Mouse (Mus musculus): ENCODE results near the gene Rcan1.

Gene Rcan1

GRCm38 (mm10) chr16:92468459-92468858, 2.2 kb downstream of the Rcan1 start:
- DNase-seq (ENCODE audit: low read depth): no peak

- no peak for DNase-seq (ENCODE audit: low read depth)
Observed at GRCm38 (mm10) chr16:92467041-92467440, 3.6 kb downstream of the Rcan1 start.

- DNase-seq (ENCODE audit: low read depth): peak; percentile 97
Observed at GRCm38 (mm10) chr16:92465642-92466526, 4.8 kb downstream of the Rcan1 start.

GRCm38 (mm10) chr16:92465226-92465625, 5.4 kb downstream of the Rcan1 start:
- DNase-seq (ENCODE audit: low read depth): no peak

GRCm38 (mm10) chr16:92464390-92464972, 6.2 kb downstream of the Rcan1 start:
- DNase-seq (ENCODE audit: low read depth): no peak

GRCm38 (mm10) chr16:92461412-92461811, 9.3 kb downstream of the Rcan1 start:
- DNase-seq (ENCODE audit: low read depth): no peak

GRCm38 (mm10) chr16:92457594-92457993, 13.1 kb downstream of the Rcan1 start:
- DNase-seq (ENCODE audit: low read depth): no peak

GRCm38 (mm10) chr16:92455969-92456368, 14.7 kb downstream of the Rcan1 start:
- DNase-seq (ENCODE audit: low read depth): no peak

DNA sequence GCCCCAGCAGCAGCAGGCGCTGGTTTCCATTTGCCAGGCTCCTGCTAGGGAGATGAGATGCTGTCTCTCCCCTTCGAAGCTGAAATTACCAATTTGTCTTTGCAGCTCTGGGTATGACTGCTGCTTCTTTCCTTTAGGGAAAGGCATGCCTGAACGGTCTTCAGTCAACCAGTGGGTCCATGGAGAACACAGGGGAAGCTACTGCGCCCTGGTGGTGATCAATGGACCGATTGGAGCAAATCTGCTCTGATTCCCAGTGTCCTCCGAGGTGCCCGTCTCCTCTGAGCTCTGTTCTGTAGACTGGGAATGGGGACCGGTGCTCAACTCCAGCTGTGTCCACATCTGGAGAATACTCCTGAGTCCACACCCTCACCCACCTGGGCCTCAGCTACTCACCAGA, 15.2 kb downstream of the Rcan1 start:
- DNase-seq (ENCODE audit: low read depth): no peak

GRCm38 (mm10) chr16:92454495-92454894, 16.2 kb downstream of the Rcan1 start:
- DNase-seq (ENCODE audit: low read depth): no peak

DNA sequence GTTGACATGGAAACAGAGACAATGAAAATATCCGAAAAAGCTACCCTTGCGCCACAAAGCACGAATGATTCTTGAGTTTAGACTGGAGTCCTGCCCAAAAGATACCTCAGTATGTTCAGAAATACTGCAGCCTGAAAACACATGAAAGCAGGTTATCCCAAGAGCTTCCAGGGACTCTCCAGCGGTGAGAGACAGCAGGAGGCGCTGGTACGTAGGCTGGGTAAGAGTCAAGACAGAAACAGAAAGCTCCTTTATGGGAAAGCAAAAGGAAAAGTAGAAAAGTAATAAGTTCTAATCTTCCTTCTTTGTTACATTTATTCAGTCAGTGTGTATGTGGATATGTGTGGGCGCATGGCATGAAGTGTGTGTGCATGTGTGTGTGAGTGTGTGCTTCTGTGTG, 16.7 kb downstream of the Rcan1 start:
- no peak for DNase-seq (ENCODE audit: low read depth)

DNA sequence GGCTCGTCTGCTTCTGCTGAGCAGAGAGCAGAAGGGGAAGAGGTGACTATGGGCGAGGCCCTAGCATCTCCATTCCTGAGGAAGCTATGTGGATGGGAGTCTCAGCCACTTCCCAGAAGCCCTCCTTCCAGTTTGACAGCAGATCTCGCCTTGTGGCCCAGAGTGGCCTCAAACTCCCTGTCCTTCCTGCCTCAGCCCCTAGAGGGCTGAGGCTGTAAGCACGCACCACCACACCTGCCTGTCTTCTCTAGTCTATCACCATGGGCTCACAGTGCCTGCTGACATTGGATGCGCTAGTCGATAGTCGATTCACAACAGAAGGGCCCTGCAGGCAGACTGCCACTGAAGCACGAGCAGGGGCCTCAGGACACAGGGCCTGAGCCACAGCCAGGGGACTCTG, 18.1 kb downstream of the Rcan1 start:
- no peak for DNase-seq (ENCODE audit: low read depth)

DNA sequence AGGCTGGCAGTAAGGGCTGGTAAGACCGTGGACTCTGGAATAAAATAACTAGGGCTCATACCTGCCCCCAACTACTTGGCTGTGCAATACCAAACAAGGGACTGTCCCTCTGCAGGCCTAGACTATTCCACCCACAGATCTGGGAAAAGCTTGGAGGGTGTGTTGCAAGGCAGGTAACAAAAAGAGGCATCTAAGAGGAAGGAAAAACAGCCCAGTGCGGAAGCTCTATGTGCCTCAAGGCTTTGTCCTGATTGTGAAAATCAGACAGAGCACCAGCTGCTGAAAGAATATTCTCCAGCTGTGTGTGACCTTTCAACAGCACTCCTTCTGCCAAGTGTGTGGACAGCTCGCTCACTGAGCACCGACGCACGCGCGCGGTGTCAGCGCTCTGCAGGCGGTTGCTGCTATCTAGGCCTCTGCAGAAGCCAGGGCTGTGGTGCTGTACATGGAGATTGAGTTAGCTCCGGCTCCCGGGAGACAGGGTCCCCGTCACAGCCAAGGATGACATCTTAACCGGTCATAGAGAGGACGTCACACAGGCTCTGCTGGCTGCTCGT, 19.1 kb downstream of the Rcan1 start:
- DNase-seq (ENCODE audit: low read depth): no peak

GRCm38 (mm10) chr16:92450331-92450730, 20.3 kb downstream of the Rcan1 start:
- no peak for DNase-seq (ENCODE audit: low read depth)

DNA sequence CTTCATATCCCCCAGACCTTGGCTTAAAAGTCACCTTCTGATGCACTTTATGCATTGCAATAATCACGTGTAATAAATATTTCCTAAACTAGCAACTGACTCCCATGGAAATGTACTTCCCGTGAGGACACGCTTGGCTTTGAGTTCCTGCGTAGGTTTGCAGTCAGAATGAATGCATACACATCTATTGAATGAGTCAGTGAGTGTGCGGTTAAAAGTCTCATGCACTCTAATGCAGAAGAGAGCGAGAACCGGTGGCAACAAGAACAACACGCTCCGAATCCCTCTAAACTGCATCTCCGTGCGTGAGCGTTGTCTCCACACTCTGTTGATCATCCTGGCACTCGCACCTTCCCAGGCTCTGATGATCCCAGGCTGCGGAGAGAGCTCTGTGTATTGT, 21.6 kb downstream of the Rcan1 start:
- DNase-seq (ENCODE audit: low read depth): no peak

DNA sequence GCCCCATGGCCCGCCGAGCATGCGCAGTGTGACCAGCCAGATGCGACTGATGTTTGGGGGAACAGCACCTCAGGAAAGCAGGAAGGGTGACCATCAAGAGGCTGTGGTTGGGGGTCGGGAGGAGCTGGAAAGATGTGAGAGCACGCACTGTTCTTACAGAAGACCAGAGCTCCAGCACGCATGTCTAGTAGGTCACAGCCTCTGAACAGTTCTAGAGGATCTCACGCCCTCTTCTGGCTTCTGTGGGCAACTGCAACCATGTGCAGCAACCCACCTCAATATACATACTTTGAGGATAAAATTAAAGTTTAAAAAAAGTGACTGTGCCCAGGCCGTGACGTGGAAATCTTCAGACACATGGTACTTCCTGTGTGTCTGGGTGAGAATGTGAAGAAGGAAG, 25.3 kb downstream of the Rcan1 start:
- DNase-seq (ENCODE audit: low read depth): no peak

DNA sequence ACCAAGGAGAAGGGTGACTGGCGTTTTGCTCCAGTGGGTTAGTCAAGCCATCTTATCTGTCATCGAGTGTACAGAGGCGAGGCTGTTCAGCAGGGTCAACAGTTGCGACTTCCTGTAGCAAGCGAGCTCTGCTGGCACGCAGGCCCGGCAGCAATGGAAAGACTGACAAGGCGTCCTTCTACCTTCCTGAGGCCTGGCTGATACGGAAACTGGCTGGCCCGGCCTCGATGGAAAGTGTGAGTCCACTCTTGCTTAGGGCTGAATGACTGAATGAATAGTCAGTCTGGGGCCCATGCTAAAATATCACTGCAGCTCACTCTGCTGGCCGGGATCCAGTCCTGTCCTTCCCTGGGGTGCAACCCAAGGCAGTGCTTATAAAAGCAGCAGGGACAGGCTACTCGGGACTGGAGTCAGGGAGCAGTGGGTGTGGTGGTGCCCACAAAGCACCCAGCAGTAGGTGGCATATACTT, 27.0 kb downstream of the Rcan1 start:
- DNase-seq (ENCODE audit: low read depth): no peak

DNA sequence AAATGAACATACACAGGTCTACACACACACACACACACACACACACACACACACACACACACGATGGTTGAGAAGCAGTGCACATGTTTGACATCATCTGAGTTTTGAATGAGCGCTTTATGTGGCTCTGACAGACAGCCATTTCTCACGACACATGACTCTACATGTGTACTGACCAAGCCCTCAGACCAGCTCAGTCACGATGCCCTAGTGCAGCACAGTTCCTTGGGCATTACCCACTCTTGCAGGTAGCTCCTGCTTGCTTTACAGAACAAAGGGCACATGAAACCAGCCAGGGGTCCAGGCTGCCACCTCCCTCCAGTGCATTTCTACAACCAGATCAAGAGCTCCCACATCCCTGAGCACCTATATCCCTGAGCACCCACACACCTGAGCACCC, 27.7 kb downstream of the Rcan1 start:
- DNase-seq (ENCODE audit: low read depth): no peak

DNA sequence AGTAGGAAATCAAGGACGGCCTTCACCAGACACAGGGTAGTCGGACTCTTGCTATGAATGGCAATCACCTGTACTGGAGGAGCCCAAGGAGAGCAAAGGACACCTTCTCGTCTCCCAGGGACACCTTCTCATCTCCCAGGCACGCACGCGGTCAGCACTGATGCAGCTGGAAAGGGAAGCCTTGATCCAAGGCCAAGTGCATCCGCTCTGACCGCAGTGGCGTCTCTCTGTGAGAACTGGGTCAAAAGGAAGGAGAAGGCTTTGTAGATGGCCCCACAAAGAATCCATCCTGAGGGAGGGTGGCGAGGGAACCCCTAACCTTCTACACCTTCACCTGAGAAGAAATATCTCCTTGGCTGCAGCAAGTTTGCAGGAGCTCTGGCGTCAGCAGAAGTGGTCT, 28.5 kb downstream of the Rcan1 start:
- no peak for DNase-seq (ENCODE audit: low read depth)

GRCm38 (mm10) chr16:92441203-92441602, 29.5 kb downstream of the Rcan1 start:
- DNase-seq (ENCODE audit: low read depth): no peak

GRCm38 (mm10) chr16:92440229-92440628, 30.4 kb downstream of the Rcan1 start:
- DNase-seq (ENCODE audit: low read depth): no peak

GRCm38 (mm10) chr16:92439775-92440174, 30.9 kb downstream of the Rcan1 start:
- DNase-seq (ENCODE audit: low read depth): no peak

DNA sequence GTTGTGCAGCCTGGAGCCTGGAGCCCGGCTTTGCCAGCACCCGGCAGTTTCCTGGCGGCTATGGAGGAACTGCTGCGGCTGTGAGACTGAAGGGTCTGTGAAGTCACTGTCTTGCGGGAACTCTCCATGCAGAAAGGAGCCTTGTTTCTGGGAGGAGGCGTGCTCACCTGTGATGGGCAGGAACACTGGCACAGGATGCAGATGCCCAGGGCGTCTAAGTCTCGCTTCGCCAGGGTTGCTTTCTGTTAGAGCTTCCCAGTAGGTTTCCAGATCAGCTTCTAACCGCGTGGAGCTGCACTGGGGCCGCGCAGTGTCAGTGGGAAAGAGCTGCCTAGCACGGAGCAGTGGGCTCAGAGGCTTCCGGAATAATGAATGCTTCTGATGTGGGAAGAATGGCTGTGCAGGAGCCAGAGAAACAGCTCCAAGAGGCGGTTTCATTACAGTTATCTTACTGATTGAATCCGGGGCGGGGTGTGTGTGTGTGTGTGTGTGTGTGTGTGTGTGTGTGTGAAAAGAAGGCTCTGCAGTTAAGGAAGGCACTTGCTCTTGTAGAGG, 35.2 kb downstream of the Rcan1 start:
- DNase-seq (ENCODE audit: low read depth): no peak

Measured in c-Kit-positive CD71-negative TER-119-negative erythroid progenitor cells, embryonic 14.5 days (primary cell).